Mouse (Mus musculus): Measurements from ENCODE around the gene Apmap.
"Not testable (repeated sequence)": the region's sequence is repeated elsewhere in the genome, so short reads cannot be mapped to it uniquely, and the experiment has no call there.

DNA sequence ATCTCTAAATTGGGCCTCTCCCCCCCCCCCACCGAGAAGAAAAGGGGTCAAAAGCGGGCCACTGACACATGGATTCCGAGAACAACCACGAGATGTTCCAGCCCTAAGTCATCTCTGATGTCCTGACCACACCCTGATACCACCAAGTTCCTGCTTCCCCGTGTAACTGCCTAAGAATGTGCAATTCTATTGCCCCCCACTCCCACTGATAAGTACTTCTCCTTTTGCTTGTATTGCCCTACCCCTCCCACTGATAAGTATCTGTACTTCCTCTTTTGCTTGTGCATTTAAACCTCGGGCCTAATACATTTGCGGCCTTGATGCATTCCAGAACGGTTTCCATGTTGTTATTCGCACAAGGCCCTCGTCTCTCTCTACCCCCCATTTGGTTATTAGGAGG is 58.8 kb downstream of the Apmap start:
- not testable (repeated sequence) for TF ChIP-seq CTCF (conservative IDR thresholded peaks at IDR 0.05; ENCODE audit: low read length); NANOG (IDR thresholded peaks at IDR 0.05; ENCODE audit: borderline replicate concordance, low read length); POU5F1 (IDR thresholded peaks at IDR 0.05; ENCODE audit: borderline replicate concordance, low read length)
